Mouse (Mus musculus): Measurements from ENCODE around the gene Coro6.

Coro6 gene

DNA sequence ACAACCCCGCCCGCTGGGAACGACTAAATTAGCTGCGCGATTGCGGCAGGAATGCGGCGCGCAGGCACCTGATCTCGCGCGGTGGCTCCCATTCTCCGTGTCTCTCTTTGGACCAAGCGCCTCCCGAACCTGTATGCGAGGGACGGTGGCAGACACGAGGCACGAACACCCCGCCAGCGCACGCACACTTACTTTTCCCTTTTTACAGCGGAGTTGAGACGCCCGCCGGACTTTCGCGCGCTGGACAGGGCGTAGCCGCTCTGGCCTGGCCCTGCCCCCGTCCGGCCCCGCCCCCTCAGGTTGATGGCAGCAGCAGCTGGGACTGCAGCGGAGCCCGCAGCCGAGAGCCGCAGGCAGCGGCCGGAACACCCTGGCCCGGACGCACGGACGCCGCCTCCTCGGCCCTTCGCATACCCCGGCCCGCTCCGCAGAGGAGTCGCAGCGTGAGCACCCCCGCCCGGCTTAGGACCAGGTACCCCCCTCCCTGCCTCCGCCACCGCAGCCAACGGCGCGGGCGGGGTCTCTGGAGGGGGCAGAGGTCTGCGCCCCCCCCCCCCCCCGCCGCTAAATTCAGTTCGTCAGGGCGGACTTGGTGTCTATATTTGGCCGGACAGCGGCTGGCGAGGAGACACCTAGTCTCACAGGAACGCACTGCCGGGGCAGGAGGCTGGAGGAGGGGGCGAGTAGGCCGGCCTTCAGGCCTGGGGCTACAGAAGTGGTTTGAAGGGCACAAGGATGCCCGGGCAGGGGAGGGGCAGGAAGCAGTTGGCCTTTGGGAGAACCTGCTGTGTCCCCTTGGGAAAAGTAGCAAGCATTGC is at the start of gene Coro6:
TSS of gene Coro6 (plus strand) at position 129 of the 818 bp plus-strand sequence.
- no peak for DNase-seq

DNA sequence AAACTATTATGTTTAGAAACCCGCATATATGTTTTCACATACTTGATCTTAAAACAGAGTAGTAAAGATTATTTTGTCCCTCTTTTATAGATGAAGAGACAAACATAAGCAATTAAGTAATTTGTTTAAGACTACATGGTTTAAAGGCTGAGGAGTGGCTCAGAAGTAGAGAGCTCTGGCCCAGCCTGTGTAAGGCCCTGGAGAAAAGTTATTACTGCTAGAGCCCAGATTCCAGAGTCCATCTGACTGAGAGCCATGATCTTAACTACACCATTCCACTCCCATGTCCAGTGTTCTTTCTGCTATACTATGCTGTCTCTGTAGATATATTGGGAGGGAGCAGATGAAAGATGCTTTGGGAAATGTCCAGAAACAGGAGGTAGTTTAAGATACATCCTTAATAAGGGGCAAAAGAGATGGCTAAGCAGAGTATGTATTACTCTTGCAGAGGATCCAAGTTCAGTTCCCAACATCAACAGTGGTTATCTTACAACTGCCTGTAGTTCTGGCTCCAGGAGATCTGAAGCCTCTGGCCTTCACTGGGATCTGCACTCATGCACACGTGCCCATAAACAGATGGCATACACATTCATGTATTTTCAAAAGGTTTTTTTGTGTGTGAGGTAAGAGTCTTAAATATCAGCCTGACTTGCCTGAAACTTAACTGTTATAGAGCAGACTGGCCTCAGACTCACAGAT is 47.9 kb upstream of the Coro6 start:
- no peak for DNase-seq

DNA sequence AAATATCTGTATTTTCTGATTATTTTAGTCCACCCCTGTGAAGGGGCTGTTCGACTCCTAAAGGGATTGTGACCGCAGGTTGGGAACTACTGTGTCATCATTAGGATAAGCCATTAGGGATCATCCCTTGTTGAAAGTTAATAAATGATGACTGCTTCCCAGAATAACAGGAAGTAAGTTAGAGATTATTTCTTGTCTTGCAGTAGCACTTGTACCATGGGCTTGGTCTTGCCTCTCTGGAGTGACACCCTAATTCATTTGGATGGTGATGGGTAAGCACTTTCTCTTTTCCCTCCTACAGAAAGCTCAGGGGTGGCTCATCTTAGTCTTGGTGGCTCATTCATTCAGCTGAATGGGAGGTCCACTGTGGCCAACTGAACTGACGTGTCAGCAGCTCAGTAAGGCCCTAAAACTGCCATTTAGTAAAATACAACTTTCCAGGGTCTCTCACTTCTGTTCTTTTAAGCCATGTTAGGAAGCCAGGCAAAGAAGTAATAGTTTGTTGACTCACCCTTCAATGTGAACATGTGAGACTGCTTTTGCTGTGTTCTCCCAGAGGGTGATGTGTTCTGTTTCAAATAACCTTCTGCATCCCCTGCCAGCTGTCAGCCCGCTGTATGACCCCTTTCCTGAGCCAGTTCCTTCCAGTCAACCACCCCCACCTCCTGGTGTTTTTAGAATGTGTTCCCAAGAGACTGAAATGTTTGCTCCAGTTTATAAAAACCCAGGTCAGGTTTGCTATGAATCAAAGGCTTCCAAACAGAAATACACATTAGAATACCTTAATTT is 45.8 kb upstream of the Coro6 start:
- DNase-seq, result no peak

DNA sequence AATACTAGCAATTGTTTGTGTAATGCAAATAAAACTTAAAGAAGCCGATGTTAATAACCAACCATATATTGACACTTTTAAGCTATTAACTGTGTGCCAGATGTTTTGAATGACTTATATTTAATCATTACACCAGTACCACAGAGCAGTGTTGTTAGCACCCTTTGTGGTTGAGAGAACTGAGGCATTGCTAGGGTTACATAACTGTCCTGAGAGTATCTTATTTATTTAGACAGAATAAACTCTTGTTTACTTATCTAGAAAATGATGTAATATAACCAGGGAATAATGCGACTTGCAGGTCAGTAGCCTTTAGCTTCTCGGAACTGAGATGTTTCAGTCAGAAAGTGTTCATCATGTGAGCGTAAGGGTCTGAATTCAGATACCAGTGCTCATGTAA is 44.2 kb upstream of the Coro6 start:
- DNase-seq, result no peak

DNA sequence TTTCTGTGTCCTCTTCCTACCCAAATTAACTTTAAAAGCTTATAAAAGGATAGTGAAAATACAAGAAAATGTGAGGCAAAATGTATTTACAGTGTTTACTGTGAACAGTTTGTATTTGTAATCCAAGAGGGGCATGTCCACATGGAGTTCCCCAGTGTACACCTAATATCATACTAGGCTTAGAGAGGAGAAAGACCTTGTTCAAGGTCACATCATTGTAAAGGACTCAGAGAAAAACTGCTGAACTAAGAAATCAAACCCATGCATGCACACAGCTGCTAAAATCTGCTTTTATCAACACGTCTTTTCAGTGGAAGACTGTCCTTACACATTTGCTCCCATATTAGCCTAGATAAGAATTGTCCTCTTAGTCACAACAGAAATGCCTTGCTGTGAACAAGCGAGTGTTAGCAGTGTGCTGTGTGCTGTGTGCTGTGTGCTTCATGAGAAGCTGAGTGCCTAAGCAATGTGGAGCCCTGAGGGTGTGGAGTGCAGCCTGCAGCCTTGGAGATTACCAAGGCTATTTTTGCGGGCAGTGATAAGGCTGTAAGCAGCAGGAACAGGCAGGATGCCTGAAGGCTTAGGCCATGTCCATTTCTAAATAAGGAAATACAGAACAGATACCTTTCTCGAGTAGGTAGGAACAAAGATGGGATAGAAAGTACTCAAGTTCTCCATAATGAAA is 38.9 kb upstream of the Coro6 start:
- DNase-seq, result no peak

DNA sequence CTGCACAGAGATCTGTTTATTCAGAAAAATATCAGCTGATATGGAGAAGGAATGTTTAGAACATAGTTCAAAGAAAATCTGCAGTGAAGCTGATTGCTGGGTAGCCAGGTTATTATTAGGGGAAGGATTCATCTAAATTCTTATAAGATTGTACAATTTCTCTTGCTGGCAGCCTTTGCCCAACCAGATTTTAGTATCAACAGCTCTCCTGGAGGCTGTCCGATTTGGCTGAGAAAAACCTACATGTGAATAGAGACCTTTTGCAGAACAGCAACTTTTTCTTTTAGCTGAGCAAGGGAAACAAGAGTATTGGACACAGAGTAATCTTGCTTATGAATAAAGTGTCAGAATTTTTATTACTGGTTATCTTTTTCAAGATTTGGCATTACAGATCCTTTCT is 33.8 kb upstream of the Coro6 start:
- no peak for DNase-seq

DNA sequence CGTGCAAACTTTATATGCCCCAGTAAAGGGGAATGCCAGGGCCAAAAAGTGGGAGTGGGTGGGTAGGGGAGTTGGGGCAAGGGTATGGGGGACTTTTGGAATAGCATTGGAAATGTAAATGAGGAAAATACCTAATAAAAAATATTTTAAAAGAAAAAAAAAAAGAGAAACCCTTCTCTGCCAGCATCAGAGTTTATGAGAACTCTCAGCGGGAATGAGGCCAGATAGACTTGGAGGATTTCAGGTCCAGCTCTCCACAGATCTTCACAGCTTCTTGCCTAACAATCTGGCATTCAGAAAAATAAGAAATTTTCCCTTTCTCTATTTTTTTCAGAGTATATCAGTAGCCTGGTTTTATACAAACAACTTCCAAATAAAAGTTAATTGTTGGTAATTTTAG is 25.2 kb upstream of the Coro6 start:
- DNase-seq, result no peak

DNA sequence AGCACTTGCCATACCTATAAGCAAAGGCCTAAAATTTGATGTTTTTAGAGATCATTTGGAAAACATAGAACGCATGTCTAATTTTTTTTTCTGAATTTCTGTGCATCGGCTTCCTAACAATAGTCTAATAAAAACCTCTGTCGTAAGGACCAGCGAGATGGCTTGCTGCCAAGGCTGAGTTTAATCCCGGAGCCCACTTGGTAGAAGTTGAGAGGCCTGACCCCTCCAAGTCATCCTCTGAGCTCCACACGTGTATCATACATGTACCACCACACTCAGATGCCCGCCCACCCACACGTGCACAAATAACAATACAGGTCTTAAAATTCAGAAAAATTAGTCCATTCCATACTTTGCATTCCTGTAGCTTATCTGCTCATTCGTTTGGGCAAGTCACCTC is 22.1 kb upstream of the Coro6 start:
- DNase-seq, result no peak

DNA sequence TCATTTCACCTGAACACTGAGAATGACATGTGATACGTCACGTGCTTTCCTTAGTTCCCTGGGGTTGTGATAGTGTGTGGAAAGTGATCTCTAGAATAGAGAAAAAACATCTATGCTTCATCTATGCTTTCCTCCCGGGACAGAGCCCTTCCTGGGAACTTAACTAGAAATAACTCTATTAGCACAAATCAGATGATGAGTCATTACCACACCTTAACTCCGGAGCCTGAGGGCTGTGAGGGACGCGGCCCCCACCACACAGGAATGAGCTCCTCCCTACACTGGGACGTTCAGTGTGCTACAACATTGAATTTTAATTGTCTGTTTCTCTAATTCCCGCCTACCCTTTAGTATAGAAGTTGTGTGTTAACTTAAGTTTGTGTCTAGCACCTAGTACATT is 21.2 kb upstream of the Coro6 start:
- DNase-seq, result no peak

DNA sequence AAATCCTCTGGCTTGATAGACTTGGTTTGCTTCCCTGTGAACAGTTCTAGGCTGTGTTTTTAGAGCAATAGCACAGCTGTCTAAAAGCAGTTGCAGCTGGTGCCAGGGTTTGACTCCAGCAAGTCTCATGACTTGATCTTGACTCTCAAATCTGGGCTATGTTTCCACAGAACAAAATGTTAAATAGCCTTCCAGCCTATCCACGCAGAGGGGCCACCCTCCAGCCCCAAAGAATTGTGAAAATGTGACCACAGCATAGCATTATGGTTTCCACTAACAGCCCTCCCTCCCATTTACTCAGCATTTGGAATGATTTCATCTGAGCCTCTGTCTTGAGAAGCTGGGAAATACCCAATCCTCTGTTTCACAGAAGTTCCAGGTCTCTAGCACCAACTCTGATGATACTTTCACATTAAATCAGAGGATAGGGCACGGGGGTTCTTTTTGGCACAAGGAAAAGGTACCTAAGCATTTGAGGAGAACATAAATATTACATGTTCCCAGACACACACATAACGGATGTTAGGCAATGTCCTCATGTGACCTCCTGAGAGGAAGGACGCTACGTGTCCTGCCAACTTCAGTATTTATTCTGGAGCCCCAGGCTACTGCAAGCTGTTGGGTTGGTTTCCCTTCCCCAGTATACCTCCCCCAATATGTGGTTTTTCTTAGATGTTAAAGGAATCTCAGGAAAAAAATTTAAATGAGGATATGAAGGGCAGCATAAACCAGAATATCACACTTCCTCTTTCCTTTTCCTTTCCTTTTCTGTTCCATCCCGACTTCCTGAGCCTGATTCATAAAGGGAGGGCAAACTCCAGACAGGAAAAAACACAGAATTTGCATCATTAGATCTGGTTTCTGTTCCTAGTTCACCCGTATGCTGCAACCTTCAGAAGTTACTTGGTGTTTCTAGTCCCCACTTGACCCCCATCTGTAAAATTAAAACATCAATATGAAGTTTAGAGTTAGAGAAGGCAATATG is 19.7 kb upstream of the Coro6 start:
- no peak for DNase-seq

DNA sequence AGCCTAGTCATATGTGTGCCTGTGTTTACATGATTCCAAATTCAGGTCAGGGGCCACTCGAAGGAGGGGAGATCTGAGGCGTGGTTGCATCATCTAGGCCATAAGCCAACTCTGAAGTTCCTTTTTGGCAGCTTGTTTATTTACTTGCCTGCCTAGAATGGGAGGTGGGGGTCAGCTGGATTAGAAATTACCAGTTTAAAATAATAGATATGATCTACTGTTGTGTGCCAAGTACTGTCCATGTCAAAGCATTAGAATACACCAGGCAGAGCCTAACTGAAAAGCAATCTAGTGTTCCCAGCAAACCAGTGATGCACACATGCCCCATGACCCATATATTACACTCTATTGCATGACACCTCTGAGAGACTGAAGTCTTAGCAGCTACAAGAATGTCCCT is 17.3 kb upstream of the Coro6 start:
- DNase-seq, result no peak

DNA sequence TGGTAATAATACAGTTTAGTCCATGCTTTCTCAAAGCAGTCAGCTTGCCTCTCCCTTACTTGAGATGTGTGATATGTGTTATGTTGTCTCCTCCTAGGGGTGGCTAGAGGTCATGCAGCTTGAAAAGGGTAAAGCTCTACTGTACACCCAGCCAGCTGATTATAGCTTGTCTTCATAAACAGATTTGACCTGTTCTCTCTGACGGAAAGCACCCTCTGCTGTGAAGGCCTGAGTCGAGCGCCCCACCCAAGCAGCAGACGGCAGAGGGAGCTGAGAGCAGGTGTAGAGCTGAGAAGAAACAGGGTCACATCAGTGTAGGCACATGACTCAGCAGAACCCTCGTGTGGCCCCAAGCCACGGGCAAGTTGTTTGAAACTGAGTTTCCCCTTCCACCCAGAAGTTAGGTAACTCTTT is 15.6 kb upstream of the Coro6 start:
- DNase-seq, result no peak

DNA sequence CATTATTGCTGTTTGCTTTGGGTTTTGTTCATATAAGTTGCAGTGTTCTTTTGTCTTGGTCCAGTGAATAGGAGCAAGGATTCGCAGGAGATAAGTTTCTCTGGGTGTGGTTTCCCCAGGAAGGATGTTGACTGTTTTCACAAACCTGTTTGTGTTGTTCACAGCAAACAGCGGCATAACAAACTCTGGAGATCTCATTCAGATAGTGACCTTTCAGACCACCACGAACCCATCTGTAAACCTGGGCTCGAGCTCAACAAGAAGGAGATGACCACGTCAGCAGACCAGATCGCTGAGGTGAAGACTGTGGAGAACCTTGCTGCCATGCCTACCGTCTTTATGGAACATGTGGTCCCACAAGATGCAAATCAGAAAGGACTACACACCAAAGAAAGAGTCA is 13.0 kb upstream of the Coro6 start:
- no peak for DNase-seq

DNA sequence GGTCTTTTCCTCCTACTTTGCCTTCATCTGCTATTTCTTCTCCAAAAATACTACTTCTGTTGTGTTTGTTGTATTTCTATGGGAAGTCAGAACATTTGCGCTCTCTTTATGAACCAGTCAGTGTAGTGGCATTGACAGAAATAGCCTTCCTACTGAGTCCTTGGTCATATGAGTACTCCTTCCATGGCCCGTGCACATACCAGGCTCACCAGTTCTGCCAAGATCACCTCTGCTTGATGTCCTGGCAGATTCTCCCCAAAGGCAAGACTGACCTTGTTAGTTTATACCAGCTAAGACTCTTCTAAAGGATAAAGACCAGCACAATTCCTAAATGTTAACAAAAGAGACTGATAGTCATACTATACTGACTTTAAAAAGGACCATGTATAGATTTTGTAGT is 10.5 kb upstream of the Coro6 start:
- DNase-seq, result no peak

DNA sequence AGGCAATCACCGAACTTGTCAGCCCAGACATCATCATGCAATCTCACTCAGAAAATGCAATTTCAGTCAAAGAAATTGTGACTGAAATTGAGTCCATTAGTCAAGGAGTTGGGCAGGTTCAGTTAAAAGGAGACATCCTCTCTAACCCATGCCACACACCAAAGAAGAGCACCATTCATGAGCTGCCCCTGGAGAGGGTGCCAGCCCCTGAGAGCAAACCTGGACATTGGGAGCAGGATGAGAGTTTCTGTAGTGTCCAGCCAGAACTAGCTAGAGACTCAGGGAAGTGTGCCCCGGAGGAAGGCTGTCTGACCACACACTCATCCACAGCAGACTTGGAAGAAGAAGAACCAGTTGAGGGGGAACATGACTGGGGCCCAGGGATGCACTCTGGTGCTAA is 8.8 kb upstream of the Coro6 start:
- no peak for DNase-seq

DNA sequence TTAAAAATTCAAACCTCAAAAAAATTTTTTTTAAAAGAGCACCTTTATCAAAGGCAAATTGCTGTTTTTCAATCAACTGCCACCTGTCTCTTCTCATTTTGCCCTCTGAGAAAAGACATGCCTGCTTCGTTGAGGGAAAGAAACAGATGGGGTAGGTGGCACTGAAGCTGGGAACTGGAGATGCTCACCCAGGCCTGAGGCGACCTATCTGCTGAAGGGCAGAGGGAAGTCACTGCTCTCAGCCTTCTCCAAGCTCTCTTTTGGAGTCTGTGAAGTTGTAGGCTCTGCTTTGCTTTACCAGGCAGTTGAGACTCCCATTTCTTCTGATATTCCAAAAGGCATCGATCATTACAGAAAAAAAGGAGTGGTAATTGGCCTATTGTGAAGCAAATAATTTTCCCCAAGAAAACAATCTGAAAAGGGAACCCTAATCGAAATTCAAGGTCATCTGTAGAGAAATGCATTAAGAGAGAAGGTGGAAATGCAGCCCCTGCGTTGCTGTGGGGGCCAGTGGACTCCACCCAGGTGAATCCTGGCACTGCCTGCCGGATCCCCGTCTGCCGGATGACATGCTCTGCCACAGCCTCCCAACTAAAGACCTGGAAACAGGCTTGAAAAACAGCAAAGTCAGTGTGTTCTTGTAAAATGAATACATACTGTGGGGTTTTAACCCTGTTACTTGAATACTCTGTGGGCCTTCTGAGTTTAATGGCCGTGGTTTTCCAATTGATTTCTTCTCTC is 6.3 kb upstream of the Coro6 start:
- DNase-seq, result no peak

DNA sequence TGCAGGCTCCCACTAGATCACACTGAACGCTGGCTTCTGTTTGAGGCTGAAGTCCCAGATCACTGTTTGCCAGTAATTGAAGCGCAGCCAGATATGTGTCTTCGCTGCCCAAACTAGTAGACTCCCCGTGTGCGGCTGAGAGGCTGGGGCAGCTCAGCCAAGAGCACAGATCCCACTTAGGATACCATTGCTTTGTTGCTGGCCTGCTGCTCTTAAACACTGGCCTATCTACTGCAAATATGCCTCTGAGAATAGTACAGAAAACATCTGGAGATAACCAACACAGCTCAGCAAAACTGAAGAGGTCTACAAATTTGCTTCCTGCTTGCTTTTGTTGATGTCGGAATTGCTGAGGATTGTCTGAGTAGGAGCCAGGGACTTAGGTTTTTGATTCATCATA is 5.3 kb upstream of the Coro6 start:
- DNase-seq, result no peak

DNA sequence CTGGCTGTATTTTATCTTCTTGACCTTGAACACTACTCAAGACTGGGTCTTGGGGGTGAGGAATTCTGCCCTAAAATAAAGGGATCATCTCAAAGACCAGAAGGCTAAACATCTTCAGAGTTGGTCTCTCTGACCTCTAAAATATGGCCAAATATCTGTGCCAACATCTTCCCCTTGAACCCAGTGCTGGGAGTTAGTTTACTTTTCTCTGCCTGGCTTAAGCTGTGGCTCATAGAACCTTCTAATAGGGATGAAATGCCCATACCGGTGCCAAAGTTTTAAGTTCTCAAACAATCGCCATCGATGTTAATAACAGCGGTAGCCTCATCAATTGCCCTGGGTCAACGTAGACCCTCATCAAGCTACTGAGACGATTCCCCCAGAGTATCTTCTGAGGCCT is 355 bp upstream of the Coro6 start:
- DNase-seq, result no peak

DNA sequence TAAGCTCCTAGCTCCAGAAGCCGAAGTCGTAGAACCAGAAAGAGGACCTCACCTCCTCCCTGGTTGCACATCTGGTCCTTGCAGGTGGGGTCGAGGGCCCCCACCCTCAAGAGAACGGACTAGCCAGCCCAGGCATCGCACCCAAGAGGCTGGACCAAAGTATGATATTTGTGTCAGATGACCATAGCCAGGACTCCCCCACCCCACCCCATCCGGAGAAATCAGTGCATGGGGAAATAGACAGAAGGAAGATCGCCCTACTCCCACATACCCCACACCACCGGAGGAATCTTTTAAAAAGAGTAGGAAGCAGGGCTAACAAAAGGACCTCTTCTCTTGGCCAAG is 862 bp downstream of the Coro6 start:
- no peak for DNase-seq

DNA sequence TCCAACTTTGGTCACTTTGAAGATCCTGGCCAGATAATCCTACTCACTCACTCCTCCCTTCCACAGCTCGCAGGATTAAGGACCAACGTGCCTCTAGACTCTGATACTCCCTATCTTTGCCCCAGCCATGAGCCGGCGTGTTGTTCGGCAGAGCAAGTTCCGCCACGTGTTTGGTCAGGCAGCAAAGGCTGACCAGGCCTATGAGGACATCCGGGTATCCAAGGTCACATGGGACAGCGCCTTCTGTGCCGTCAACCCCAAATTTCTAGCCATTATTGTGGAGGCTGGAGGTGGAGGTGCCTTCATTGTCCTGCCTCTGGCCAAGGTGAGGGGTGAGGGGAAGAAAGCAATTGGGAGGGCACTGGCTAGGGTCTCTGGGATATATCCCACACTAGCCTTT is 1.6 kb downstream of the Coro6 start:
- DNase-seq, result no peak

DNA sequence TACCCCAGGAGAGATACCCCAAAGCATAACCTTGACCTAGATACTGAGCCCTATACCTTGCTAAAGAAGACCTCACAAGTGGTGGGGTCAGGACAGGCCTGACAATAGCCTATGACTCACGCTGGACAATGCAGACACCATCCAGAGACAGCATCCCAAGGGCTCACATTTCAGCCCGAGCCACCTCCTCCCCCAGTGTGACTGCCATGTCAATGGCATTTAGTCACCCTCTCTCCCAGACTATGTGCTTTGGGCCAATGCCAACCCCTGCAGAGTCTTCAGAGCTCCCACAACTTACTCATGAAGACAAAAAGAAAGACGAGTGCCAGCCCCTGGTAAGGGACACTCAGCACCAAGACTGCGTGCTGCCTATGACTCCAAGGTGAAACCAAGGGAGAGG is 2.5 kb downstream of the Coro6 start:
- DNase-seq, result no peak

Data from cerebellum, adult 11 months (tissue).